Mouse (Mus musculus) natural killer cell, adult 2 months (primary cell): ENCODE results near the gene Etl4.
"Not testable (repeated sequence)": the region's sequence is repeated elsewhere in the genome, so short reads cannot be mapped to it uniquely, and the experiment has no call there.

ENCODE experiments used
- DNase-seq, 2 experiments: peaks; one replicate each; pipeline ENCODE4 v3.0.0; 2022; ENCODE audit warnings: low spot score in 2 of 2

Etl4 gene

DNA sequence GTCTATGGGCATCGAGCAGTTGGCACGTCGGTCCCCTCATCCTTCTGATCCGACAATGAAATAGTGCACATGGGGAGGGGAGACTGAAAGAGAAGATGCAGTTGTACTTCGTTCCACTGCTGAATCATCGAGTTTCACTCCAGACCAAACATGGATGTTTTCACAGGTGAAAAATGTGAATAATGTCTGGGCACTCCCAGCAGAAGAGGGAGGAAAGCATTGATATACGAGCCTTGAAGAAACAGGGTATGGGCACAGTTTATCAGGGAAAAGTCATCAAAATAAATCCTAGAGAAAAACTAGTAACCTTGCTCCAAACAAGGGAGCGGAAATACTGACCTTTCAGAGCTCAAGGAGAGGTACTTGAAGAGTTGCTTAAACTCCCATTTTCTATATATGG, 744.5 kb downstream of the Etl4 start:
- no peak for DNase-seq

DNA sequence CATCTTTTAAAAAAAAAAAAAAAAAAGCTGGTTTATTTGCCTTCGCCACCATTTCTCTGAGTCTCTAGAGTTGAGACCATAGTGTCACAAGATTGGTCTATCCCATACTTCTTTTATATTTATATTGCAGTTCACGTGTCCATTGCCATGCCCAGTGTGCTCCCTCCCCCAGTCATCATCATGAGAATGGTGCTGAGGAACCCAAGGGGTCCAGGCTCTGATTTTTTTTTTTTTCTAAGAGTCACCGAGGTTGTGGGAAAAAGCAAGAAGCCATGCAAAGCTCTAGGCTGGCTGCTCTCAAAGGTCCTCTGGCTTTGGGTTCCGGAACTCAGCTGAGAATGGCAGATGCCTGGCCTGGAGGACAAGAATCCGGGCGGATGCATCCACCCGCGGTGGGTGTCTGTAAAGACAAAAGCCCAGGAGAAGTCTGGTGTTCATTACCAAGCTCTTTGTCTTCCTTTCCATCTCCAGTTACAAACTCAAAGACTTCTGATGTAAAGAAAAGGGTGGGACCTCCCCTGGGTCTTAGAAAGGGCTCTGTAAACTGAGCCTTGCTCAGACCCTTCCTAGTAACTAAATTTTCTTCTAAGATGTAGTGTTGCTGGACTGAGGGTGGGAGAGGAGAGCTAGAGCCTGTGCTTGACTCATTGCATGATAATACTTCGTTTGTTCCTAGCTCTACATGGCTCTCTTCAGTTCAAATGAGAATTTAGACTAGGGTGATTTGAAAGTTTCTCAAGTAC, 745.2 kb downstream of the Etl4 start:
- no peak for DNase-seq

DNA sequence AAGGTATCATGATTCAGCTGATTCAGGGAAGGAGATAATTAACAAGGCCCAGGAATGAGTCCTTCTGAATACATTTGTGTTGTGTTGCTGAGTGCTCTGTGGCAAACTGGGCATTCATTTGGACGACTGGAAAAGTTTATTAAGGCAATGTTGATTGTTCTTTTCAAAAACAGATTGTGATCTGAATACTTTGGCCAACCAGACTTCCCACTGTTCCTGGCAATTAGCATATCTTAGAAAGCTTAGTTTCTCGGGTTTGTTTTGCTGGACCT, 745.7 kb downstream of the Etl4 start:
- DNase-seq: no peak

GRCm38 (mm10) chr2:20657856-20658255, 748.3 kb downstream of the Etl4 start:
- DNase-seq: no peak

DNA sequence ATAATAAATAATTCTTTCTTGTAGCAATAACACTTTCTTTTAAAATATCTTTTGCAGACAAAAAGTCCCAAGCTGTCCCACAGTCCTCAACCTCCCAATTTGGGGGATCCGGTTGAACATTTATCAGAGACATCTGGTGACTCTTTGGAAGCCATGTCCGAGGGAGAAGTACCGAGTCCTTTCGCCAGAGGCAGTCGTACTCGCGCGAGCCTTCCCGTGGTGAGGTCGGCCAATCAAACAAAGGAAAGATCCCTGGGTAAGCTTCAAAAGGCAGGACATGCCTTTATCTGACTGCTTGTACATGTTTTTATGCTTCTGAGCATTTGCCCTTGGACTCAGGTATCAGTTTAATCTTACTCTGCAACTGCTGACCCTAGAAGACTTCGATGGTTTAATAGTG, 752.3 kb downstream of the Etl4 start:
- DNase-seq: no peak

DNA sequence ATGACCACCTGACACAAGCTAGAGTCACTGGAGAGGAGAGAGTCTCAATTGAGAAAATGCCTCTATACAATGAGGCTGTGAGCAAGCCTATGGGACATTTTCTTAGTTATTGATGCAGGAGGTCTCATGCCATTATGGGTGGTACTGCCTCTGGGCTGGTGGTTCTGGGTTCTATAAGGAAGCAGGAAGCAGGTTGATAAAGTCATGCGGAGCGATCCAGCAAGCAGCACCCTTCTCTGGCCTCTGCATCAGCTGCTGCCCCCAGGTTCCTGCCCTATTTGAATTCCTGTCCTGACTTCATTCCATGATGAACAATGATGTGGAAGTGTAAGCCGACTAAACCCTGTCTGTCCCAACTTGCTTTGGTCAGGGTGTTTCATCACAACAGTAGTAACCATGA, 753.1 kb downstream of the Etl4 start:
- no peak for DNase-seq

GRCm38 (mm10) chr2:20665309-20665971, 755.9 kb downstream of the Etl4 start:
- no peak for DNase-seq

DNA sequence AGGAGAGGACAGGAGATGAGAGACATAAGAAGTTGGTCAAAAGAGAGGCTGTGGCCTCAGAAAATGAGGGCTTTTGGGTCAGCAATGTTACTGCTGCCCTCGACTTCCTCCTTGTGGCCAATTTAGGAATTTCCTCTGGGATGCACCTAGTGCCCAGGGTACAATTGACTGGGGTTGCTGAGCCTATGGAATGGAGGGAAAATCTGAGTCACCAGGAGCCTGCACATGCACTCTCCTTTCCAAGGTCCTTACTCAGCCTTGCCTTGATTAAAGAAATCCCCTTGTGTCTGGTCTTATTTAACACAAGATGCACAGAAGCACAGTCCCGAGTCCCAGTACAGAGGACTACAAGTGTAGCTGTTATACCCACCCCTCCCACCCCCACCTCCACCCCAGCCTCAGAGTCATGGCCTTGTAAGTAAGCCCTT, 756.5 kb downstream of the Etl4 start:
- DNase-seq: no peak

GRCm38 (mm10) chr2:20667876-20668275, 758.3 kb downstream of the Etl4 start:
- DNase-seq: no peak

DNA sequence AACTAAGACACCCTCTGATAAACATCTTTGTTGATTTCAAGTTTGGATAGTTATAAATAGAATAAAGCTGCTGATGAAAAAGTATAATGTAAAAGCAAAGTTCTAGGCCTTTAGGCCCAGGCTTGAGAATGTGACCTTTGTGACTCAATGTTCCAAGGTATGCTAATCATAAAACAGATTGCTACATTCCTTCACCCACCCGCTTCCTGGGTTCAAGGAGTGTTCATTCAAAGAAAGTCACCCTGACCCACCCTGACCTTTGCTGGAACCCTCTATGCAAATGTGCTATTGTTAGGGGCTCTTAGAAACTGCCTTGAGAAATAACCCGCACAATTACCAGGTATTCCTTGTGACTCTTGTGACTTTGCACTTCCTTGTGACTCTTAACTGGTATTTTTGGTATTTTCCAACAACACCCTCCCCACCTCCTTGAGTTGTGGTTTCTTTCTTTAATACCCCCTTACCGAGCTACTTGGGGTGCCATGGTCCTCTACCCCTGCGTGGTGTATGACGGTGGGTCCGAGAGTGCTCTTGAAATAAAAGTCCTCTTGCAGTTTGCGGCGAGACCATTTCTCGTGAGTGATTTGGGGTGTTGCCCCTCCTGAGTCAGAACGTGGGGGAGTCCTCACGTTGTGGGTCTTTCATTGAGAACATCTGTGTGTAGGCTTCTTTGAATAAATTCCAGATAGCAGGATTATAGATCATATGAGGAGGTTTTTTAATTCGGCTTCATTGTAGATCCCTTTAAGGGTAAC, 758.9 kb downstream of the Etl4 start:
- DNase-seq: not testable (repeated sequence)

DNA sequence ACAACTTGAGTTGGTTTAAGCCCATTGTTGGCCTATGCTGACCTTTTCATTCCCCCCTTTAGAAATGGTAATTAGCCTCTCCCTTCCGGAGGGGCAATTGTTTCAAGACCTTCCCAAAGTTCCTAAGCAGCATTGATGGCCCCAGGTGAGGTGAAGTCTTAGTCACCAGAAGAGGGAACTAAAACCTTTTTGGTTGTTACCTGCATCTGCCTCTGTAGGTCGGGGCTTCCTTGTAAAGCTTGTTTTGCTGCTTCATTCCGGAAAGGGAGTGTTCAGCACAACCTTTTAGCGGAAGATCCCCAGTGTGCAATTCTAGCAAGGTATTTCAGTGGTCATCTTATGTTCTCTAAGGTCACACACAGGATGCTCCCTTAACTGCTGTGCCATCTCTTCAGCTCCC, 759.8 kb downstream of the Etl4 start:
- DNase-seq: no peak

DNA sequence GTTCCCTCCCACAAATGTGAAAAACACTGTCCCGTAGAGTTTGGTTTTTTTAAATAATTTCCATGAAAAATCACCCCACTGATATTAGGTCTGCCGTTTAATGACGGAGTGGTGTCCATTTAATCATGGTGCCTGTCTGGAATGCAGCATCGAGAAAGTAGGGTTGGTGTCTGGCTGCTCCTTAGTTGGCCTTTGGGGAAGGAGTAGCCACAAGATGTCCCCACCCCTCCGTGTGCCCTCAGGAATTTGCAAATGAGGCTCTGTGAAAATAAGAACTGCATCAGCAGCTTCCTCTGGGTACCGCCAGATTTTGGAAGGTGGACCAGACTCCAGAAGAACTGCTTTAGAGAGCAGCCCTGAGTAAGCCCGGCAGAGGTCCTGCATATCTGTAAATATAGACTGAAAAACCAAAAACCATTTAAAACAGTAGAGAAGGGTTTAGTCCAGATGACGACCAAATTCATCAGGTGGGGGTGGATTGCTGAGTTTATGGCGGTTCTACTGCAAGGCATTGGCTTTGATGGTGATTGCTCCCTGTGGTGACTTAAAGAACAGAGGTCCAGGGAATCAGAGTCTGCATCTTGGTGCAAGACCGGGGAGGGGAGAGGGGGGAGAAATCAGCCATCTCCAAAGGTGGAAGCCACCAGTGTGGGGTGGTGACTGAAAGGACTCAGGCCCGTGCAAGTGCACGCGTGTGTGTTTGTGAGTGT, 762.1 kb downstream of the Etl4 start:
- DNase-seq: no peak

DNA sequence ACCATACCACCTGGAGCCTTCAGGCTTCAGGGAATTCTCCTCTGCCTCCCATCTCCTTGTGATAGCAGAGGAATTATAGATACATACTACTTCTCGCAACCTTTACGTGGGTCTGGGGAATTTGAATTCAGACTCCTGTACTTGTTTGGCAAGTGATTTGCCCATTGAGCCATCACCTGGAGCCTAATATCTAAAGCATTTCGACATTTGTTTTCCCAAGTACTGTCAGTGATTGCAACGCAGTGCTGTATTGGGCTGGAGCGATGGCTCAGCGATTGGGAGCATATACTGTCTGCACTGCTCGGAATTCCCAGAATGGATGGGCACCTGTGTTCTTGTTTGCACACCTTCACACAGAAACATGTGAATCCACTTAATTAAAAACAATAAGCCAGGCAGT, 762.7 kb downstream of the Etl4 start:
- DNase-seq: no peak

DNA sequence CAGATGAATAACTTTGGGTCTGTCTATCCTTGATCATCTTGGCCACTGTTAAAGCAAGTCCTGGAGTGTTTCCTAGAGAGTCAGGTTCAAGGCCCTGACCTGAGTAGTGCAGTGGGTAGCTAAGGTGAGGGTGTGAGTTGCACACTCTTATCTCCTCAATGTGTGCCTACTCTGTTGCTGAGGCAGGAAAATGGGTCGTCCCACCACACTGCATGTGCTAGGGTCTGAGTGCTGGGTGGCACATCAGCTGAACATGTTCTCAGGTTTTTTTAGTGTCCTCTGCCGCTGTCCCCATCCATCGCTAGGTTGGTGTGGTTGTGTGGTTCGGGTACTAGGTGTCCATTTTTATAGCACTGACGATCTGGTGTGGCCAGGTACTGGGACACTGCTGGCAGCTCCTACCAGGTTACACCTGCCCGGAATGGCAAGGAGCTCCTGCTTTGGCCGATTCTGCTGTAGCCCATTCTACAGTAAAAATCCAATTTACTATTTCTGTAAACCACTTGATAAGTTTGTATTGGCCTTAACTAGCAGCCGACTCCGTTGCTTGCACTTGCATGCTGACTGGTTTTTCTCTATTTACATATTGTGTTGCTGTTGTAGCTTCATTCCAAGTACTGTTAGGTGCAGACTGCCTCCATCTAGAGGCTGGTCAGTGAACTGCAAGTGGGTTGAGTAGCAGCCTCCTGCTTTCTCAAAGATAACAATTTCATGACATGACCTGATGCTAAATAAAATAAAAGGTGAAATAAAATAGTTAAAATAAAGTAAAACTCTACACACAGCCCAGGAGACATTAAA, 763.4 kb downstream of the Etl4 start:
- no peak for DNase-seq

- DNase-seq: no peak
Observed at GRCm38 (mm10) chr2:20676379-20676778, 766.8 kb downstream of the Etl4 start.

- DNase-seq: no peak
Observed at GRCm38 (mm10) chr2:20678793-20679192, 769.2 kb downstream of the Etl4 start.

DNA sequence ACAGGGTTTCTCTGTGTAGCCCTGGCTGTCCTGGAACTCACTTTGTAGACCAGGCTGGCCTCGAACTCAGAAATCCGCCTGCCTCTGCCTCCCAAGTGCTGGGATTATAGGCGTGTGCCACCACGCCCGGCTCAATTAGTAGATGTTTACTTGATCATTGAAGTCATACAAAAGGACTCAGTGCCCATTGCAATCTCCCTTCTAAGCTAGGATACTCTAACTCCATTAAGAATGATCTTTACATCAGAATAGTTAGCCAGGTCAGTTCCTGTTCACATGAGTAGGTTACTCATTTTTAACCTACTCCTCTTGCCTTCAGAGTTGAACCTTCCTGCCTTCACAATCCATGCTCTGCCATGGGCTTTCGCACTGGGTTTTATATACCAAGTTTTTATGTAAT, 772.6 kb downstream of the Etl4 start:
- DNase-seq: not testable (repeated sequence)

GRCm38 (mm10) chr2:20689389-20689788, 779.8 kb downstream of the Etl4 start:
- DNase-seq: no peak

DNA sequence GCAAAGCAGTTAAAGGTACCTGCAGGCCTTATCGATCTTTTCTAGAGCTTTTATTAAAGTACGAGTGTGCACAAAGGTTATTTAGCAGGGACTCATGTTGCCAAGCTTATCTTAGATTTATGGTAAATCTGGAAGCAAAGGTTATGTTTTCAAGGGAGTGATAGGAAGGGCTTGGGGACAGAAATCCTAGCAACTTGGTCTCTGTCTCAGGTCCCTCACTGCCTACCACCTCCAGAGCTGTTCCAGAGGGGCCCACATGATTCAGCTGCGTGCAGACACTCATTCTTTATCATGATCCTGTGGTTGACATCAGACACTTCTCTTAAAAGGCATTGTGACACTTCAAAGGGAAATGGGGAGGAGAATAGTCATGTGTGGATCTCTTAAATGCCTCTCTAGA, 783.3 kb downstream of the Etl4 start:
- no peak for DNase-seq

GRCm38 (mm10) chr2:20693772-20694171, 784.2 kb downstream of the Etl4 start:
- DNase-seq: no peak

DNA sequence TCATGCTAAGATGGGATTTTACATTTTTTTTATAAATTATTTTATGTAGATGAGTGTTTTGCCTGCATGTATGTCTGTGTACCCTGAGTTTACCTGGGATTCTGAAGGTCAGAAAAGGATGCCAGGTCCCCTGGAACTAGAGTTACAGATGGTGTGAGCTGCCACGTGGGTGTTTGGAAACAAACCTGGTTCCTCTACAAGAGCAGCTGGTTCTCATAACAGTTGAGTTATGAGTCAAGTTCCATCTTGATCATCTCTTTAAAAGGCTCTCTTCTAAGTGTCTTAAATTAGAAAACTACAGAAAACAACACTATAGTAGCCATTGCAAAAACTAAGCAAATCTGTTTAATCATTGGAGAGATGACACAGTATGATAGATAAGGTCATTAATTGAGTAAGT, 788.1 kb downstream of the Etl4 start:
- no peak for DNase-seq

DNA sequence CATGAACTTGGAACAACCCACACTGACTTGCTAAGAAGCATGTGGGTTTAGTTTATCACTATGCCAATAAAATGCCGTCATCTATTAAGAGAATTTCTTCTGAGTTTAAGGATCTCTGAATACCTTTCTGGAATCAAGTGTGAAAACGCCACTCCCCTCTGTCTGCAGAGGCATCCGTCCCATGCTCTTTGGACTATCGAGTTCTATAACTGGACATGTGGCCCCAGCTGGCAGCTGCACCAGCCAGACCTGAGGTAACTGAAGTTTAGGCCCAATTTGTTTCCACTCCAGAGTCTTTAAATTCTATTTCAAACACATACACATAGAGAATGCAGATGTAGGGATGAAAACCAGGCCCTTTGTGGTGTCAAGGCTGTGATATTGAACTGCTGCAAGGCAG, 795.5 kb downstream of the Etl4 start:
- no peak for DNase-seq
